In genomic region chr7:64160737-64161470, GRCm38 (mm10) we compare ENCODE assay signal across 15 mouse cellular contexts. TPM values are rescaled to one million over a fixed set of nuclear protein-coding genes. Genes with fewer than 3 reads are reported as not detected.
A peak's percentile ranks its signal among the peaks of the same experiment; 100 is the strongest.
DNase-seq lines count a peak whose midpoint lies in the region; ATAC-seq lines count a peak whose summit lies in the region.
"Had no signal": no experiment of that assay in that cellular context is flagged by ENCODE, and none has a peak within 500 bp of the region (broad histone marks: within the 10 kb centered on the region; RNA-seq: fewer than 3 reads in every experiment).

No protein-coding gene starts in this region.

- 69% methylated on average over 10 of the region's 10 CpGs for WGBS in embryonic facial prominence, embryonic 11.5 days
- 76% methylated on average over 10 of the region's 10 CpGs for WGBS in embryonic facial prominence, embryonic 10.5 days

- ATAC-seq in embryonic facial prominence, embryonic 11.5 days (replicated peaks; ENCODE audit: insufficient number of reproducible peaks, low FRiP score, low TSS enrichment, low read depth) = 0 out of 2 replicates have a peak, but pooled peaks have one; percentile 5

- no peak overlapping the region for H3K9ac ChIP-seq in embryonic facial prominence, embryonic 11.5 days (replicated peaks; ENCODE audit: low read length)
- H3K9ac ChIP-seq: embryonic facial prominence, embryonic 13.5 days; kidney, embryonic 15.5 days had no signal

- H3K36me3 ChIP-seq in embryonic facial prominence, embryonic 11.5 days (replicated peaks; ENCODE audit: control insufficient read depth, insufficient read depth, low read depth, low read length) = no peaks in the 10 kb centered on the region
- H3K36me3 ChIP-seq in embryonic facial prominence, embryonic 10.5 days (replicated peaks) = no peaks in the 10 kb centered on the region
- H3K36me3 ChIP-seq: embryonic facial prominence, embryonic 13.5 days; kidney, embryonic 15.5 days; limb, embryonic 10.5 days had no signal

- H3K27me3 ChIP-seq in embryonic facial prominence, embryonic 11.5 days (ENCODE audit: control insufficient read depth, insufficient read depth, low read length) = no peaks in the 10 kb centered on the region
- no peaks in the 10 kb centered on the region for H3K27me3 ChIP-seq in embryonic facial prominence, embryonic 10.5 days (replicated peaks; ENCODE audit: low read depth, poor library complexity, severe bottlenecking)
- H3K27me3 ChIP-seq: embryonic facial prominence, embryonic 13.5 days; kidney, embryonic 15.5 days had no signal

- no peak overlapping the region for H3K4me2 ChIP-seq in embryonic facial prominence, embryonic 11.5 days (ENCODE audit: low read depth, low read length)
- H3K4me2 ChIP-seq: embryonic facial prominence, embryonic 13.5 days; kidney, embryonic 15.5 days had no signal

- no peak for DNase-seq in embryonic facial prominence, embryonic 11.5 days (ENCODE audit: low spot score)
- DNase-seq in embryonic facial prominence, embryonic 10.5 days (ENCODE audit: low spot score) = no peak
- DNase-seq in right cerebral cortex, adult 18-20 months = peak; percentile 86
- DNase-seq in right cerebral cortex, postnatal 4 days = no peak
- peak; percentile 76 for DNase-seq in naive thymus-derived CD4-positive, alpha-beta T cell, adult 2 months (ENCODE audit: low read depth)
- peak; percentile 43 to 59 for DNase-seq in thymus, postnatal 36 days
- DNase-seq in yolk sac, embryonic 10.5 days (ENCODE audit: low spot score) = no peak
- DNase-seq in adrenal gland, postnatal 36 days = no peak
- DNase-seq: adrenal gland, adult 8-10 months; cerebellum, adult 11-12 months; heart, postnatal 36 days; lung, adult 2 months had no signal

- no peaks in the 10 kb centered on the region for H3K4me1 ChIP-seq in embryonic facial prominence, embryonic 11.5 days (ENCODE audit: control insufficient read depth, insufficient read depth, low read length)
- peaks cover 25% of the 10 kb centered on the region for H3K4me1 ChIP-seq in embryonic facial prominence, embryonic 10.5 days

- H3K27ac ChIP-seq in embryonic facial prominence, embryonic 11.5 days (replicated peaks; ENCODE audit: low read depth, low read length) = no peak overlapping the region
- no peak overlapping the region for H3K27ac ChIP-seq in embryonic facial prominence, embryonic 10.5 days (replicated peaks)
- H3K27ac ChIP-seq: embryonic facial prominence, embryonic 13.5 days; kidney, embryonic 15.5 days; limb, embryonic 10.5 days had no signal

- no peak overlapping the region for H3K4me3 ChIP-seq in embryonic facial prominence, embryonic 11.5 days (ENCODE audit: low read depth, low read length)
- no peak overlapping the region for H3K4me3 ChIP-seq in embryonic facial prominence, embryonic 10.5 days
- H3K4me3 ChIP-seq: embryonic facial prominence, embryonic 13.5 days; kidney, embryonic 15.5 days; limb, embryonic 10.5 days had no signal

- no peaks in the 10 kb centered on the region for H3K9me3 ChIP-seq in embryonic facial prominence, embryonic 11.5 days (replicated peaks; ENCODE audit: control insufficient read depth, low read length)
- no peaks in the 10 kb centered on the region for H3K9me3 ChIP-seq in embryonic facial prominence, embryonic 10.5 days
- H3K9me3 ChIP-seq: embryonic facial prominence, embryonic 13.5 days; kidney, embryonic 15.5 days; limb, embryonic 10.5 days had no signal

RNA-seq across cellular contexts. Expression of gene Trpm1, which starts 7.3 kb away (rescaled TPM):
- polyA plus RNA-seq in embryonic facial prominence, embryonic 11.5 days (2014; fragmentation: Nextera tagmentation; extraction: Ambion mirVana) = 16.1 and 33.5 TPM in 2 replicates
- 13.0 and 16.0 TPM in 2 replicates for polyA plus RNA-seq in embryonic facial prominence, embryonic 10.5 days (2016; fragmentation: Nextera tagmentation; extraction: Ambion mirVana)
- total RNA-seq in adrenal gland, postnatal 36 days (2021) = not detected
- polyA plus RNA-seq: kidney, embryonic 15.5 days had no signal

Comparison
In these comparisons a context has a peak if more than half of its experiments do, and no peak if none do; other contexts are left out.
1. DNase-seq: peak in right cerebral cortex, adult 18-20 months (single experiment), naive thymus-derived CD4-positive, alpha-beta T cell, adult 2 months (single experiment) and thymus, postnatal 36 days (2 of 2); none in embryonic facial prominence, embryonic 11.5 days (single experiment), embryonic facial prominence, embryonic 10.5 days (single experiment), right cerebral cortex, postnatal 4 days (single experiment), yolk sac, embryonic 10.5 days (single experiment) and adrenal gland, postnatal 36 days (0 of 2).